Mouse (Mus musculus) fat pad, adult 2 months (tissue): Measurements from ENCODE around the gene Cdan1.

Experiments used
- DNase-seq: peaks from one replicate; pipeline ENCODE4 v3.0.0-alpha.2; 2011; ENCODE audit warnings: low read depth, low spot score; ENCODE audit errors: extremely low read depth

The Cdan1 gene

GRCm38 (mm10) chr2:120849449-120850423 lies at the start of gene Cdan1:
Cdan1 (minus strand) TSS chr2:120850128.
- DNase-seq, result no peak

DNA sequence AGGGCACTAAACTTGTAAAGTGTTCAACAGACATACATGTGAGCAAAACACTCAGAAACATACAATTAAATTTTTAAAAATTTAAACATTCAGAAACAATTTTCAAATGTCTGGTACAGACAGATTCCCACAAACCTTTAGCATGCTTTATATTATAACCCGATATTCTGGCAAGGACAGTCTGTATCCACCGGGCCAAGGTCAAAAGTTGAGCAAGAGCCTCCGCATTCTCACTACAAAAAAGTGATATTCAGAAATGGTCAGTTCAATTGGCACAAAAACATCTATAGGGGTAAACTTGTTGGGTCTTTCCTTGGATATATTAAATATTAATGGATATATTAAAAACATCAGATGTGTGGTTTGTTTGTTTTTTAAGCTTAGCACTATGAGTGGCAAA lies 46.4 kb upstream of the Cdan1 start:
- DNase-seq, result no peak

DNA sequence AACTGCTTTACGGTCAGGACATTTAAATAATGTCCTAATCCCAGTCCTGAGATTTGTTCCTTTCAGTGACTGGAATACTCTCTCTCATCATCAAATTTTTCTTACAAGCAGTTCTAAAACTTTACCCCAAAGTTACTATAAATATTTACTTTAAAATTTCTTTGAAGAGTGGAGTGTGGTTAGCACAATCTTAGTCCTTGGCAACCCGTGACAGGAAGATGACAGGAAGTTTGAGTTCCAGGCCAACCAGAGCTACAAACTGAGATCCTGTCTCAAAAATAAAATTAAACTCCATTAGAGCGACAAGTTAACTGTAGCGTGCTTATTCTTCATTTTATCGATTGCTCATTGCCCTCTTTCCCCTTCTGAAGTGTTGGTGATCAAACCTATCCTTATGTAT lies 37.7 kb upstream of the Cdan1 start:
- no peak for DNase-seq

GRCm38 (mm10) chr2:120873192-120873591 lies 23.3 kb upstream of the Cdan1 start:
- DNase-seq, result no peak

GRCm38 (mm10) chr2:120871447-120872336 lies 21.8 kb upstream of the Cdan1 start:
- DNase-seq, result no peak

- DNase-seq, result no peak
These were observed 17.4 kb upstream of the Cdan1 start for GRCm38 (mm10) chr2:120867336-120867735.

- DNase-seq, result no peak
These were observed 16.6 kb upstream of the Cdan1 start for GRCm38 (mm10) chr2:120866561-120866960.

GRCm38 (mm10) chr2:120863389-120863788 lies 13.5 kb upstream of the Cdan1 start:
- DNase-seq, result no peak

DNA sequence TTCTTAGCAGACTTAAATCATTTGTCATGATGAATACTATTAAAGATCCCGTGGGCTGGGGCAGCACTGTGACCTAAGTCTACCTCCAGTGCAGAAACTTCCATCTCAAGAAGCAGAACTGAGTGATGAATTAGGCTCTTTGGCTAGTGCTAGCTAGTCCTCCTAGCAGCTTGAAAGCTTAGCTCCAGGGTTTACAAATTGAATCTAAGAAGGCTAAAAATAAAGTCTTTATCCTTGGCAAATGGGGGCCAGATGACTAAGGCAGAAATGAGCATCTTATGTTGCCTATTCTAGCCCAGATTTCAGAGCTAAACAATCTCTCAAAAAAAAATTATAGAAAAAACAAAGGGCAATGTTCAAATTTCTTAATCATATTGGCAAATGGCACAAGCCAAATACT lies 10.8 kb upstream of the Cdan1 start:
- no peak for DNase-seq

- no peak for DNase-seq
These were observed 8.2 kb upstream of the Cdan1 start for GRCm38 (mm10) chr2:120858131-120858530.

GRCm38 (mm10) chr2:120853151-120853550 lies 3.2 kb upstream of the Cdan1 start:
- no peak for DNase-seq

- no peak for DNase-seq
These were observed 2.7 kb upstream of the Cdan1 start for GRCm38 (mm10) chr2:120852626-120853025.

DNA sequence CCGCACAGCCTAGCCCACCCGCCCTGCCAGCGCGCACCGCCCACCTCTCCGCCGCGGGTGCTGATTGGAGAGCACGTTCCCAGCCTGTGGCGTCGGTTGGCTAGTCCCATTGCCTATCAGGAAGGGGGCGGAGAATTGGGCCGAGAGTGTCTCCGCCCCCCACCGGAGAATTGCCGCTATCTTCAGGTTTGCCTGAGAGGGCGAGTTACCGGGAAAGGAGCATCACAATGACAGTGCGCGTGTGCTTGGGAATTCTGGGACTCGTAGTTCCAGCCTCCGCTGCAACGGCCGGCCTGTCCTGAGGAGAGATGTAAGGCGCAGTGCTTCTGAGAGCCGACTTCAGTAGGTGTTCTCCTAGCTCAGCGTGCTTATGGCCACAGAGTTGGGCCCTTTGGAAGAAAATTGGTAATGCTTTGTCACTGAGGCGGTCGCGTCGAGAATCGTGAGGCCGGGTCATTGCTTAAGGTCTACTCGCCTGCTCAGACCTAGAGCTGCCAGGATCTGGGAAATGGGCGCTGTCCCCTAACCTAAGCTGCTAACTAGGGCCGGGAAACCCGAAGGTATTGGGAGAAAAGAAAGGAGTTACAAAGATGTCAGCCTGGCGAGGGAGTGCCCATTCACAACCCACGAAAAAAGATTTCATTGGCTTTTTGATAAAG lies 625 bp upstream of the Cdan1 start, which contains the start of gene Ttbk2:
Ttbk2 (minus strand) TSS at position 181 of the 659 bp plus-strand sequence.
- peak; percentile 59 for DNase-seq

GRCm38 (mm10) chr2:120845280-120845679 lies 4.6 kb downstream of the Cdan1 start:
- DNase-seq, result no peak

GRCm38 (mm10) chr2:120843990-120844389 lies 5.9 kb downstream of the Cdan1 start:
- DNase-seq, result no peak

DNA sequence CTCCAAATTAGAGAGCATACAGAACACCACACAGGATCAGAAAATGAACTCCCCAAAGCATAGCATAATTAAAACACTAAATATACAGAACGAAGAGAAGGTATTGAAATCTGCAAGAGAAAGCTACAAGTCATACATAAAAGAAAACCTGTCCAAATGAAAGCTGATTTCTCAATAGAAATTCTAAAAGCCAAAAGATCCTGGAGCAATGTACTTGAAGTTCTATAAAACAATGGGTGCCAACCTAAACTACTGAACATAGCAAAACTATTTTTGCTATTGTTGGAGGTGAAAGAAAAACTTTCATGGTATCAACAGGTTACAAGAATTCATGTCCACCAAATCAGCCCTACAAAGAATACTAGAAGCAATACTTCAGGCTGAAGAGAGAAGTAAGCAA lies 8.7 kb downstream of the Cdan1 start:
- DNase-seq, result peak; percentile 55

DNA sequence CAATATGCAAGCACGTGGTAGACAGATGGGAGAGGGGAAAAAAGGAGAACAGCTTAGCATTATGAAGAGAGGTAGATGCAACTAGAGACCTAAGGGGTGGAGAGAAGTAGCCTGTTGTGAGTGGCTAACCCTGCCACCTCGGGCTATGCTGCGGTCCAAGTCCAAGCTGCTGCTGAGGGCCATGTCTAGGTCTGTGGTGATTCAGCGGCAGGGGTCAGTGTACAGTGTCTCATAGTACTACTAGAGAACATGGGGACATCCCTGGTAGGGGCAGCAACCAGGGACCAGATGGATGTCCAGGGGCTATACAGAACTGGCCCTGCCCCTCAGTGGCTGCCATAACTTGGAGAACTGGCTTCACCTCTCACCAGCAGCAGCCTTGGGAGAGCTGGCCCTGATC lies 14.8 kb downstream of the Cdan1 start:
- no peak for DNase-seq

DNA sequence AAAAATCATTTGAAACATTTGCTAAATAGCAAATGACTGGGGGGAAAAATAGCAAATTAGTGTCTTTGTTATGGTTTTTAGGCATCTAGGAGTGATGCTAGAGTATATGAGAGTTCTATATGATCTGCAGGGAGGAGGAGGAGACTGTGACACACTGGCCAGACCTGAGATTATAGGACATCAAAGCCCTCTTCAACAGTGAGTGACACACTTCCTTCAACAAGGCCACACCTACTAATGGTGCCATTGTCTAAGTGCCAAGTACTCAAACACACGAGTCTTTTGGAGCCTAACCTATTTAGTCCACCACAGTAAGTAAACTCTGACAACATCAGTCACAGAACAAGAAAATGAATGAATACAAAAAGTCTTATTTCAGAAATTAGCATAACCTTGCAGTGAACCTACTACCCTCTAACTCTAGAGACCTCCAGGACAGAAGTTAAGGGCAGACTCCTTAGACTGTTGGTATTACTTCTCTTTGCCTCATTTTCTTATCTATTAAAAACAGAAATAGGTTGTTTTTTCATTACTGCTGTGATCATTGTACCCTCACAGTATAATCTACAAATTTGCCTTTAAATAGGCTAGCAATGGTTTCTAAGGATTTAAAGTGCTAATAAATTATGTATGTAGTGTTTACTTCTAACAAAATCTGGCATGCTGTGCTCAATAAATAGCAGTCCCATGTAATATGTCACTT lies 22.8 kb downstream of the Cdan1 start:
- no peak for DNase-seq

GRCm38 (mm10) chr2:120770265-120770935 lies 79.5 kb downstream of the Cdan1 start:
- no peak for DNase-seq

DNA sequence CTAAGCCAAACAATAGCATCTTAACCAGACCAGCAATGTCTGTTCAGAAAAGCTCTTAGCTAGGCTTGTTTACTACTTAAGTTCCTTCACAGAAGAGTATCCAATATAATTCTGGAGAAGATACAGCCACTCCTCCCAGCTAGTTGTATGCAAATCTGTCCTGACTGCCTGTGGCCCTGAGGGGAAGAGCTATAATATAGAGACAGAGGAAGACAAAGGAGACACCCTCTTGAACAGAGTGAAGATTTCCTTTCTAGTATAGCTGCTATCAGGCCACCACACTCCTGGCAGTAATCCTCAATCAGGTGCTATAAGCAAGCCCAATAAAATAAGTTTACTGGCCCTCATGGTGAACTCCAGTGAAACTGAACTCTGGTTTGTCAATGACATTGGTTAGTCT lies 88.0 kb downstream of the Cdan1 start:
- no peak for DNase-seq
